Mouse (Mus musculus) heart, adult 2 months (tissue): ENCODE data around the gene Ccnd3.

Experiments used
- EP300 ChIP-seq: fragments of 200-500 bp; IDR thresholded peaks from 2 replicates; pipeline ENCODE4 v1.6.1; 2011; ENCODE audit warnings: low read depth, low read length, control low read depth; ENCODE audit not compliant: insufficient read depth
- POLR2A ChIP-seq: fragments of 200-500 bp; IDR thresholded peaks from 2 replicates; pipeline ENCODE4 v1.6.1; 2011; ENCODE audit warnings: mild to moderate bottlenecking, low read depth, low read length, control low read depth; ENCODE audit not compliant: insufficient read depth

- no peak for TF ChIP-seq EP300
- TF ChIP-seq POLR2A, result no peak
Measured at GRCm38 (mm10) chr17:47461688-47462087, 43.2 kb upstream of the Ccnd3 start.
